In the genomic region with DNA sequence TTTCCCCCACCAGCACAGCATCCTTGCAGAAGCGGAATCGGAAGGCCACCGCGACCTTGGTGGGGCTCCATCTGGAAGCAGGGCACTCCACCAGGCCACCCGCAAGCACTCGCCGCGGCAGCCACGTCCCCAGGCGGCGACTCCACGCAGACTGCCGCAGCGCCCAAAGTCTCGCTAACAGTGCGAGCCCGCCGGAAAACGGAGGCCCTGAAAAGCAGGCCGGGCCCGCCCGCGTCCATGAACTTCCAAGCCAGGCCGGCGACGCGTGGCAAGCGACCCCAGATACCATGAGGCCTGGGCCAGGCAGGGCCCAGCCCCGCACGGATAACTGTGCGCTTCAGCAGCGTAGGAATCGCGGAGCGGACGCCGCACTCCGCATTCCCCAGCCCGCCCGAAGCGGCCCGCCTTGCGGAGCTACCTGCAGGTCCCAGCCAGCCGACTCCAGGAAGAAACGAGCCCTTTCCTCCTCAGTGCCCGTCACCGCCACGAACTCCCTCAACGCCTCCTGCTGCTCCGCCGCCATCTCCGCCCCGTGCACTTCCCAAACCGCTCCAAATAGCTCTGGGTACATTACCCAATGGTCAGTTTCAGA, we compare ENCODE assay signal across 8 mouse cellular contexts. TPM values are rescaled to one million over a fixed set of nuclear protein-coding genes. Genes with fewer than 3 reads are reported as not detected.
A peak's percentile ranks its signal among the peaks of the same experiment; 100 is the strongest.
DNase-seq lines count a peak whose midpoint lies in the region; ATAC-seq and TF ChIP-seq lines count a peak whose summit lies in the region.

No protein-coding gene starts in this region.

- ATAC-seq in embryonic facial prominence, embryonic 11.5 days (replicated peaks; ENCODE audit: insufficient number of reproducible peaks, low FRiP score, low TSS enrichment, low read depth): peak; percentile 48; the same call in 1 of the 2 replicates
- no peak; the same call in 1 of the 2 replicates for ATAC-seq in heart, embryonic 14.5 days (ENCODE audit: insufficient number of reproducible peaks, insufficient read depth, low FRiP score, low read depth)
- no peak for ATAC-seq in liver, embryonic 16.5 days (ENCODE audit: low read depth)
- peak; percentile 86 for ATAC-seq in neural tube, embryonic 15.5 days (ENCODE audit: low FRiP score)
- ATAC-seq in activated CD4-positive, CD25-positive, alpha-beta regulatory T cell, adult 4 months: no peak

- H3K27ac ChIP-seq in embryonic facial prominence, embryonic 11.5 days (replicated peaks; ENCODE audit: low read depth, low read length): no peak overlapping the region
- H3K27ac ChIP-seq in heart, embryonic 14.5 days (replicated peaks in 1 of 2; ENCODE audit: control insufficient read depth in 1 of 2, insufficient read depth in 1 of 2, low read depth in 2 of 2, low read length in 2 of 2): no peak overlapping the region
- H3K27ac ChIP-seq in liver, embryonic 16.5 days (ENCODE audit: low read length): no peak overlapping the region
- H3K27ac ChIP-seq in neural tube, embryonic 15.5 days (replicated peaks): peak overlapping the region; percentile 64

- H3K4me1 ChIP-seq in E14TG2a.4 (replicated peaks; ENCODE audit: low read depth, low read length): no peaks in the 10 kb centered on the region
- H3K4me1 ChIP-seq in embryonic facial prominence, embryonic 11.5 days (ENCODE audit: control insufficient read depth, insufficient read depth, low read length): no peaks in the 10 kb centered on the region
- H3K4me1 ChIP-seq in heart, embryonic 14.5 days (ENCODE audit: control insufficient read depth in 2 of 2, insufficient read depth in 2 of 2, low read length in 2 of 2): no peaks in the 10 kb centered on the region; a peak in 1 of 4 replicates
- no peaks in the 10 kb centered on the region for H3K4me1 ChIP-seq in liver, embryonic 16.5 days (ENCODE audit: control insufficient read depth, low read depth, low read length)
- no peaks in the 10 kb centered on the region for H3K4me1 ChIP-seq in neural tube, embryonic 15.5 days

- peak overlapping the region; percentile 74 for H3K9ac ChIP-seq in embryonic facial prominence, embryonic 11.5 days (replicated peaks; ENCODE audit: low read length)
- peak overlapping the region; percentile 76 for H3K9ac ChIP-seq in heart, embryonic 14.5 days (ENCODE audit: low read length)
- H3K9ac ChIP-seq in liver, embryonic 16.5 days (ENCODE audit: low read depth, low read length): no peak overlapping the region
- peak overlapping the region; percentile 68 for H3K9ac ChIP-seq in neural tube, embryonic 15.5 days (replicated peaks)

- peak overlapping the region; percentile 76 for H3K4me3 ChIP-seq in E14TG2a.4 (replicated peaks; ENCODE audit: low read length)
- peak overlapping the region; percentile 38 for H3K4me3 ChIP-seq in embryonic facial prominence, embryonic 11.5 days (ENCODE audit: low read depth, low read length)
- H3K4me3 ChIP-seq in heart, embryonic 14.5 days (ENCODE audit: control insufficient read depth in 1 of 2, insufficient read depth in 1 of 2, low read depth in 1 of 2, low read length in 2 of 2): peak overlapping the region; percentile 51 to 58
- peak overlapping the region; percentile 43 for H3K4me3 ChIP-seq in liver, embryonic 16.5 days (ENCODE audit: low read depth, low read length)
- peak overlapping the region; percentile 51 for H3K4me3 ChIP-seq in neural tube, embryonic 15.5 days (replicated peaks)

- H3K36me3 ChIP-seq in E14TG2a.4 (ENCODE audit: insufficient read depth, low read length): no peaks in the 10 kb centered on the region
- H3K36me3 ChIP-seq in embryonic facial prominence, embryonic 11.5 days (replicated peaks; ENCODE audit: control insufficient read depth, insufficient read depth, low read depth, low read length): no peaks in the 10 kb centered on the region
- no peaks in the 10 kb centered on the region for H3K36me3 ChIP-seq in heart, embryonic 14.5 days (ENCODE audit: control insufficient read depth, insufficient read depth, low read length)
- no peaks in the 10 kb centered on the region for H3K36me3 ChIP-seq in liver, embryonic 16.5 days (ENCODE audit: control insufficient read depth, insufficient read depth)
- no peaks in the 10 kb centered on the region for H3K36me3 ChIP-seq in neural tube, embryonic 15.5 days

- DNase-seq in adrenal gland, postnatal 10 days: peak; percentile 55
- DNase-seq in embryonic facial prominence, embryonic 11.5 days (ENCODE audit: low spot score): peak; percentile 54
- peak; percentile 45 for DNase-seq in kidney, postnatal 14 days

- H3K9me3 ChIP-seq in E14TG2a.4 (ENCODE audit: low read length): peaks cover 4% of the 10 kb centered on the region; the same call in 1 of the 2 replicates
- H3K9me3 ChIP-seq in embryonic facial prominence, embryonic 11.5 days (replicated peaks; ENCODE audit: control insufficient read depth, low read length): no peaks in the 10 kb centered on the region
- H3K9me3 ChIP-seq in heart, embryonic 14.5 days (ENCODE audit: control insufficient read depth, low read length): no peaks in the 10 kb centered on the region
- no peaks in the 10 kb centered on the region for H3K9me3 ChIP-seq in liver, embryonic 16.5 days (replicated peaks; ENCODE audit: control insufficient read depth, low read length)
- H3K9me3 ChIP-seq in neural tube, embryonic 15.5 days (replicated peaks): no peaks in the 10 kb centered on the region

- H3K4me2 ChIP-seq in embryonic facial prominence, embryonic 11.5 days (ENCODE audit: low read depth, low read length): peak overlapping the region; percentile 87
- peak overlapping the region; percentile 86 for H3K4me2 ChIP-seq in heart, embryonic 14.5 days (ENCODE audit: low read length)
- peak overlapping the region; percentile 57 for H3K4me2 ChIP-seq in liver, embryonic 16.5 days (ENCODE audit: low read depth, low read length)
- peak overlapping the region; percentile 93 for H3K4me2 ChIP-seq in neural tube, embryonic 15.5 days

- H3K27me3 ChIP-seq in E14TG2a.4 (ENCODE audit: insufficient read depth, low read length): peaks cover 3% of the 10 kb centered on the region; the same call in 1 of the 2 replicates
- H3K27me3 ChIP-seq in embryonic facial prominence, embryonic 11.5 days (ENCODE audit: control insufficient read depth, insufficient read depth, low read length): no peaks in the 10 kb centered on the region
- no peaks in the 10 kb centered on the region for H3K27me3 ChIP-seq in heart, embryonic 14.5 days (ENCODE audit: control insufficient read depth, insufficient read depth, low read length)
- H3K27me3 ChIP-seq in liver, embryonic 16.5 days (ENCODE audit: control insufficient read depth, insufficient read depth, low read depth, low read length): peaks cover 6% of the 10 kb centered on the region
- H3K27me3 ChIP-seq in neural tube, embryonic 15.5 days (replicated peaks): no peaks in the 10 kb centered on the region

- 2% methylated on average over 50 of the region's 54 CpGs for WGBS in embryonic facial prominence, embryonic 11.5 days
- WGBS in heart, embryonic 14.5 days: 1% methylated on average over 54 of the region's 54 CpGs
- 3% methylated on average over 54 of the region's 54 CpGs for WGBS in liver, embryonic 16.5 days (ENCODE audit: insufficient replicate concordance)
- 2% methylated on average over 54 of the region's 54 CpGs for WGBS in neural tube, embryonic 15.5 days

- TF ChIP-seq CTCF in E14TG2a.4 (conservative IDR thresholded peaks at IDR 0.05; ENCODE audit: low read length): no peak

RNA-seq across cellular contexts. Expression of gene Zfp868, which starts 40.6 kb away (rescaled TPM):
- 10 to 100 TPM; 12.4 to 15.1 TPM for total RNA-seq in adrenal gland, postnatal 10 days (2021)
- polyA plus RNA-seq in embryonic facial prominence, embryonic 11.5 days (2014; fragmentation: Nextera tagmentation; extraction: Ambion mirVana): 35.0 and 36.9 TPM in 2 replicates
- 14.1 and 15.7 TPM in 2 replicates for polyA plus RNA-seq in heart, embryonic 14.5 days (2014; fragmentation: Nextera tagmentation; extraction: Ambion mirVana)
- 5.5 and 6.5 TPM in 2 replicates for polyA plus RNA-seq in liver, embryonic 16.5 days (2015; fragmentation: Nextera tagmentation; extraction: Ambion mirVana)
- 32.1 and 35.6 TPM in 2 replicates for polyA plus RNA-seq in neural tube, embryonic 15.5 days (2015; fragmentation: Nextera tagmentation; extraction: Ambion mirVana)
- polyA plus RNA-seq in activated CD4-positive, CD25-positive, alpha-beta regulatory T cell, adult 4 months (2017; shearing (Covaris generic)): 10 to 100 TPM; 34.5 to 36.1 TPM

Comparison
In these comparisons a context has a peak if more than half of its experiments do, and no peak if none do; other contexts are left out.
1. ATAC-seq: peak in embryonic facial prominence, embryonic 11.5 days (single experiment) and neural tube, embryonic 15.5 days (single experiment); none in heart, embryonic 14.5 days (single experiment), liver, embryonic 16.5 days (single experiment) and activated CD4-positive, CD25-positive, alpha-beta regulatory T cell, adult 4 months (single experiment).
2. Peak in every context shown above with its lines, with median percentiles within 50 percentile points of each other: H3K4me3 ChIP-seq, DNase-seq and H3K4me2 ChIP-seq.